Mouse (Mus musculus): ENCODE data around the gene Cnnm2. TPM values are rescaled to one million over a fixed set of nuclear protein-coding genes. Genes with fewer than 3 reads are reported as not detected.
A peak's percentile ranks its signal among the peaks of the same experiment; 100 is the strongest.

Cnnm2 gene
- polyA plus RNA-seq, 1 experiment from 2014 or later: 3.1 TPM

DNA sequence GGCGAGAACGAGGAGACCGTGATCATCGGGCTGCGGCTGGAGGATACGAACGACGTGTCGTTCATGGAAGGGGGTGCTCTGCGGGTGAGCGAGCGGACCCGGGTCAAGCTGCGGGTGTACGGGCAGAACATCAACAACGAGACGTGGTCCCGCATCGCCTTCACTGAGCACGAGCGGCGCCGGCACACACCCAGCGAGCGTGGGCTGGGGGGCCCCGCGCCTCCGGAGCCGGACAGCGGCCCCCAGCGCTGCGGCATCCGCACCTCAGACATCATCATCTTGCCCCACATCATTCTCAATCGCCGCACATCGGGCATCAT lies 535 bp downstream of the Cnnm2 start:
- peak overlapping the region; percentile 54 for H3K9ac ChIP-seq
- peak overlapping the region; percentile 94 for H3K4me3 ChIP-seq (replicated peaks)
- WGBS: under 1% methylated on average over 36 of the region's 36 CpGs
- no peaks in the 10 kb centered on the region for H3K9me3 ChIP-seq
- H3K4me1 ChIP-seq: peaks cover 13% of the 10 kb centered on the region
- no peak for ATAC-seq (ENCODE audit: insufficient read depth, low FRiP score, low read depth)
- peaks cover 17% of the 10 kb centered on the region for H3K27me3 ChIP-seq (replicated peaks)
- H3K4me2 ChIP-seq: peak overlapping the region; percentile 100
- H3K27ac ChIP-seq: peak overlapping the region; percentile 78
- H3K36me3 ChIP-seq: no peaks in the 10 kb centered on the region

DNA sequence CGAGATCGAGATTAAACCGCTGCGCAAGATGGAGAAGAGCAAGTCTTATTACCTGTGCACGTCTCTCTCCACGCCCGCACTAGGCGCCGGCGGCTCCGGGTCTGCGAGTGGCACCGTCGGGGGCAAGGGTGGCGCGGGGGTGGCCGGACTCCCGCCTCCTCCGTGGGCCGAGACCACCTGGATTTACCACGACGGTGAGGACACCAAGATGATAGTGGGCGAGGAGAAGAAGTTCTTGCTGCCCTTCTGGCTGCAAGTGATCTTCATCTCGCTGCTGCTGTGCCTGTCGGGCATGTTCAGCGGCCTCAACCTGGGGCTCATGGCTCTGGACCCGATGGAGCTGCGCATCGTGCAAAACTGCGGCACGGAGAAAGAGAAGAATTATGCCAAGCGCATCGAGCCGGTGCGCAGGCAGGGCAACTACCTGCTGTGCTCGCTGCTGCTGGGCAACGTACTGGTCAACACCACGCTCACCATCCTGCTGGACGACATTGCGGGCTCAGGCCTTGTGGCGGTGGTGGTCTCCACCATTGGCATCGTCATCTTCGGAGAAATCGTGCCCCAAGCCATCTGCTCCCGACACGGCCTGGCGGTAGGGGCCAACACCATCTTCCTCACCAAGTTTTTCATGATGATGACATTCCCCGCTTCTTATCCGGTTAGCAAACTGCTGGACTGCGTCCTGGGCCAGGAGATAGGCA lies 1.0 kb downstream of the Cnnm2 start:
- peaks cover 13% of the 10 kb centered on the region for H3K4me1 ChIP-seq
- H3K4me3 ChIP-seq (replicated peaks): peak overlapping the region; percentile 94
- H3K4me2 ChIP-seq: peak overlapping the region; percentile 100
- H3K36me3 ChIP-seq: no peaks in the 10 kb centered on the region
- peak overlapping the region; percentile 54 for H3K9ac ChIP-seq
- no peak for ATAC-seq (ENCODE audit: insufficient read depth, low FRiP score, low read depth)
- no peak overlapping the region for H3K27ac ChIP-seq
- H3K27me3 ChIP-seq (replicated peaks): peaks cover 17% of the 10 kb centered on the region
- no peaks in the 10 kb centered on the region for H3K9me3 ChIP-seq
- 2% methylated on average over 50 of the region's 50 CpGs for WGBS

DNA sequence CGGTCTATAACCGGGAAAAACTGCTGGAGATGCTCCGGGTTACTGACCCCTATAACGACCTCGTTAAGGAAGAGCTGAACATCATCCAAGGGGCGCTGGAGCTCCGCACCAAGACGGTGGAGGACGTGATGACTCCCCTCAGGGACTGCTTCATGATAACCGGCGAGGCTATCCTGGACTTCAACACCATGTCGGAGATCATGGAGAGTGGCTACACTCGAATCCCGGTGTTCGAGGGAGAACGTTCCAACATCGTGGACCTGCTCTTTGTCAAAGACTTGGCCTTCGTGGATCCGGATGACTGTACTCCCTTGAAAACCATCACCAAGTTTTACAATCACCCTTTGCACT lies 1.6 kb downstream of the Cnnm2 start:
- Histone ChIP-seq H3K4me1 (peaks cover 13% of the 10 kb centered on the region), H3K4me3 (replicated peaks) (peak overlapping the region; percentile 94), H3K36me3 (no peaks in the 10 kb centered on the region), H3K4me2 (peak overlapping the region; percentile 100), H3K27me3 (replicated peaks) (peaks cover 17% of the 10 kb centered on the region), H3K27ac (no peak overlapping the region), H3K9ac (no peak overlapping the region), H3K9me3 (no peaks in the 10 kb centered on the region)
- WGBS: 3% methylated on average over 19 of the region's 19 CpGs
- ATAC-seq (ENCODE audit: insufficient read depth, low FRiP score, low read depth): no peak

DNA sequence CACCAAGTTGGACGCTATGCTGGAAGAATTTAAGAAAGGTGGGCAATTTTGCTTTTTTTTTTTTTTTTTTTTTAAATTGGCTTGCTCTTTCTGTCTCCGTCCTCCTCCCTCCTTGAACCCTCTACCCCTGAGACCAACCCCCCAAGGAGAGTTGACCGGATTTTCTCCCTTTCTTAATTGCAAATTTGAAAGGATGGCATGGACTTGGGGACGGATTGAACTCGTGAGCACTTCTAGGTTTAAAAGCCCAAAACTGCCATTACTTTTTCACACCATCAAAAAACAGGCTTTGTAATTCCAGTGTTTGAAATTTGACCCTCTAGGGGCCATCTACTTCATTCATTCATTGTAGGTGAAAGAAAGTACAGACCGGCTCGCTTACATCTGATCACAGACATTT lies 2.0 kb downstream of the Cnnm2 start:
- H3K27ac ChIP-seq: no peak overlapping the region
- no peaks in the 10 kb centered on the region for H3K9me3 ChIP-seq
- no peaks in the 10 kb centered on the region for H3K36me3 ChIP-seq
- no peak for ATAC-seq (ENCODE audit: insufficient read depth, low FRiP score, low read depth)
- H3K27me3 ChIP-seq (replicated peaks): peaks cover 17% of the 10 kb centered on the region
- H3K4me3 ChIP-seq (replicated peaks): peak overlapping the region; percentile 94
- H3K4me2 ChIP-seq: peak overlapping the region; percentile 100
- 32% methylated on average over 7 of the region's 7 CpGs for WGBS
- no peak overlapping the region for H3K9ac ChIP-seq
- peaks cover 13% of the 10 kb centered on the region for H3K4me1 ChIP-seq

DNA sequence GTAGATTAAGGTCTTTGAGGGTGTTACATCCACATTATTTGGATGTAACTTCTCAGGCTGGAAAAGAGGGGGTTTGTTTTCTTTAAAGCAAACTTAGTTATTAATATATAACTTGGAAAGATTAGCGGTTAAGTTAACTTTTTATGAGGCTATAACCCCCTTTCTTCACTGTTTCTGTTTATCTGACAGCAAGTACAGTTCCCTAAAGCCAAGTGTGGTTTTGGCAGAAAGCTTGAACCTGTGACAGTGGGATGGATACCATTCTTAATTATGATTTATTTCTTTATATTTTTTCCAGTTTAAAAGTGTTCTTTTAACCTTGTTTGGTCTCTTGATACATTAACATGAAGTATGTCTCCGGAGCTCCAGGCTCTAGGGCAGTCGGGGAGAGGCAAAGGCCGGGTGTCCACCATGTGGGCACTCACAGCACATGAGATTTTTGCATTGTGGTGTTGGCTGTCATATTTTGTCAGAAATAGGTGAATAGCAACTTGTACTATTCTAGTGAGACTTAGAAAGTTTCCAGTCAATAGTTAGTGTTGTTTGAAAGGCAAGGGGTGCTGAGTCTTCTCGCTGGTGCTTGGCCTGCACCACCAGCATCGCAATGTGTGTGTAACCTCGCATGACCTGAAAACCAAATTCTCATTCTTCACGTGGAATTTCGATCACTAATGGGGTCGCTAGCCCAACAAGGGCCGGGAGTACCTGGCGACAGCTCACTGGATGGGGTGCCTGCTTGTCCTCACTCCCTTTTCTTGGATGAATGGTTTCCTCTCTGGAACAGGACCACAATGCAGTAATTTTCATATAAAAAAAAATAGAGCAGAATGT lies 2.8 kb downstream of the Cnnm2 start:
- Histone ChIP-seq H3K36me3 (no peaks in the 10 kb centered on the region), H3K27me3 (replicated peaks) (peaks cover 17% of the 10 kb centered on the region), H3K27ac (no peak overlapping the region), H3K4me2 (peak overlapping the region; percentile 13; the same call in 1 of the 2 replicates), H3K9ac (no peak overlapping the region), H3K4me1 (peaks cover 13% of the 10 kb centered on the region), H3K4me3 (replicated peaks) (no peak overlapping the region), H3K9me3 (no peaks in the 10 kb centered on the region)
- 68% methylated on average over 12 of the region's 12 CpGs for WGBS
- ATAC-seq (ENCODE audit: insufficient read depth, low FRiP score, low read depth): no peak

DNA sequence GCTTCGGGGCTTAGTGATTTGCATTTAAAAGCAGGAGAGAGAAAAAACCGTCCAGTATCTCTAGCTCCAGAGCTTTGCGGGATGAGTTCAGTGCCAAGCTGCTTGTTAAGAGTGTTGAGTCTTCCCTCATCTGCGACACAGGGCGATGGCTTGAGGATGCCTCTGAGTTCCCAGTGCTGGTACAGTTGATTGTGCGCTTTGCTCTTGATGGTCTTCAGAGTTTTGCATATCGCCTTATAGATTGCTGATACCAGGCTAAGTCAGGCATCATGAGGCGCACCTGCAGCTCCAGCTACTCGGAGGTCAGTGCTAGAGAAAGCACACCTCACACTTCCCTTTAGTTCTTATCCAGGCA lies 3.3 kb downstream of the Cnnm2 start:
- WGBS: 80% methylated on average over 9 of the region's 9 CpGs
- Histone ChIP-seq H3K36me3 (no peaks in the 10 kb centered on the region), H3K4me1 (peaks cover 13% of the 10 kb centered on the region), H3K27me3 (replicated peaks) (peaks cover 17% of the 10 kb centered on the region), H3K4me2 (0 out of 2 replicates have a peak overlapping the region, but pooled peaks have one; percentile 13), H3K27ac (no peak overlapping the region), H3K9me3 (no peaks in the 10 kb centered on the region), H3K4me3 (replicated peaks) (no peak overlapping the region), H3K9ac (no peak overlapping the region)
- no peak for ATAC-seq (ENCODE audit: insufficient read depth, low FRiP score, low read depth)

DNA sequence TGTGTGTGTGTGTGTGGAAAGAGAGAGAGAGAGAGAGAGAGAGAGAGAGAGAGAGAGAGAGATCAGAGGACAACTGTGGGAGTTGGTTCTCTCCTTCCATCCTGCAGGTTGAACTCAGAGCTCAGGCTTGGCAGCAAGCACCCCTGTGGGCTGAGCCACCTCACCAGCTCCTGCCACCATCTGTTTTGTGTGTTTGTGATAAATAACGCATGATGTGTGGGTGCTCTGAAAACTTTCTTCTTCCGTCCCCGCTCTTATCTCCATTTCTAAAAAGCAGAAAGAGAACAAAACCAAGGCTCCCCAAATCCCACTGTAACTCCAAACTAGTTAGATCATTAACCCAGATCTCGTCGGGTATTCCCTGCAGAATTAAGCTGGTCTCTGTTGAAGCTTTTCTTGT lies 4.7 kb downstream of the Cnnm2 start:
- Histone ChIP-seq H3K9ac (no peak overlapping the region), H3K9me3 (no peaks in the 10 kb centered on the region), H3K4me3 (replicated peaks) (no peak overlapping the region), H3K4me1 (peaks cover 13% of the 10 kb centered on the region), H3K4me2 (no peak overlapping the region), H3K27me3 (replicated peaks) (peaks cover 17% of the 10 kb centered on the region), H3K36me3 (no peaks in the 10 kb centered on the region), H3K27ac (no peak overlapping the region)
- no peak for ATAC-seq (ENCODE audit: insufficient read depth, low FRiP score, low read depth)
- 60% methylated on average over 5 of the region's 5 CpGs for WGBS

DNA sequence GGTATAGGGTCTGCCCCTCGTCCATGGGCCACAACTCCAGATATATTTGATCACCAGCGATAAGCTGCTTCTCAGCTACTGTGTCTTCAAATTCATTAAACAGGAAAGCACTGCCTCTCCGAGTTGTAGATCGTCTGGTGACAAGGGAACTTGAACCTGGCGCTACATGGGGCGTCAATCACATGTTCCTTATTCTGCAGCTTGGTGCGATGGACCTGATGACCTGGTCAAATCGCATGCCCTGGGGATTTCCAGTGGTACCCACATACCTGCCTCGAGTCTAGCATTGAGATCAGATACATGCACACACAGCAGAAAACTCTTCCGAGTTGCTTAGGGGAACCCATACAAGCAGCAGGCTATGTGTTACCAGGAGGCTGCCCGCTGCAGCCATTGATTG lies 8.4 kb downstream of the Cnnm2 start:
- Histone ChIP-seq H3K27ac (no peak overlapping the region), H3K4me2 (no peak overlapping the region), H3K4me3 (replicated peaks) (no peak overlapping the region), H3K36me3 (no peaks in the 10 kb centered on the region), H3K9me3 (no peaks in the 10 kb centered on the region), H3K9ac (no peak overlapping the region), H3K4me1 (no peaks in the 10 kb centered on the region), H3K27me3 (replicated peaks) (0 out of 2 replicates have a peak, but pooled peaks cover 2% of the 10 kb centered on the region)
- ATAC-seq (ENCODE audit: insufficient read depth, low FRiP score, low read depth): no peak
- 87% methylated on average over 11 of the region's 11 CpGs for WGBS

DNA sequence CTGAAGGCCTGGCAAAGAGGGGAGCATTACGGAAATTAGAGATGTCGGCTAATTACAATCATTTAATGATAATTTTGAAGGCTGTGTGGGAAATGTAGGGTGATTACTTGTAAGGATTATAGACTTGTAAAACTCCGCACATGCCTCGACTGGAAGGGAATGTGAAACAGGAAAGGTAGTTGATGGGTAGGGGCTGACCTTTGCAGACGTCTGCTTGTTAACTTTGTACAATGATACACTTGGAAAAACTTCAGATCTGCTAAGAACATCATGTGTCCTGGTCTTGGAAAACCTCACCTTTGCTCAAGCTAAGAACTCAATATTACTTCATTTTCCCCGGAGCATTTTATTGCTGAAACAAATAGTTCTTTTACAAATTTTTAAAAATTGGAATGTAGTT lies 10.4 kb downstream of the Cnnm2 start:
- no peak overlapping the region for H3K27ac ChIP-seq
- no peak for ATAC-seq (ENCODE audit: insufficient read depth, low FRiP score, low read depth)
- 80% methylated on average over 6 of the region's 6 CpGs for WGBS

DNA sequence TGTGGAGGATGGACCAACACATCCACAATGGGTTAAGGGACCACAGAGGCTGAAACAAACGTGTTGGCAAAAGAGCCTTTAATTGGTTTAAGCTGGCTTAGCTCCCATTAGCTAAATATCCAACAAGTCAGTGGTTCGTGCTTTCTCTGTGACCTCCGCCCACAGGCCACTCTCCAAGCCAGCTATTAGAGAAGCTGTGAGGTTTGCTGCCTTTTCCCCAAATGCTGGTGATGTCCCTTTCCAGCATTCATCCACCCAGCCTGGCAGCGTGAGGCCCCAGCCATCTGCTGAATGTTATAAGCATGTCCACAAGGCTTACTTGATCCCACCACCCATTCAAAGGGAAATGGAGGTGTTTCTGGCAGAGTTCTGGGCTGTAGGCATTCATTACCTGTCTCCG lies 15.0 kb downstream of the Cnnm2 start:
- no peak overlapping the region for H3K9ac ChIP-seq
- no peak overlapping the region for H3K4me3 ChIP-seq (replicated peaks)
- H3K4me1 ChIP-seq: no peaks in the 10 kb centered on the region
- no peaks in the 10 kb centered on the region for H3K27me3 ChIP-seq (replicated peaks)
- H3K9me3 ChIP-seq: no peaks in the 10 kb centered on the region
- H3K36me3 ChIP-seq: no peaks in the 10 kb centered on the region
- 66% methylated on average over 5 of the region's 5 CpGs for WGBS
- ATAC-seq (ENCODE audit: insufficient read depth, low FRiP score, low read depth): no peak
- no peak overlapping the region for H3K27ac ChIP-seq
- H3K4me2 ChIP-seq: no peak overlapping the region

More for the DNA sequence above, 10.4 kb downstream of the Cnnm2 start:
- Histone ChIP-seq H3K27me3 (replicated peaks) (no peaks in the 10 kb centered on the region), H3K36me3 (no peaks in the 10 kb centered on the region), H3K9ac (no peak overlapping the region), H3K4me3 (replicated peaks) (no peak overlapping the region), H3K4me1 (no peaks in the 10 kb centered on the region), H3K9me3 (no peaks in the 10 kb centered on the region), H3K4me2 (no peak overlapping the region)

DNA sequence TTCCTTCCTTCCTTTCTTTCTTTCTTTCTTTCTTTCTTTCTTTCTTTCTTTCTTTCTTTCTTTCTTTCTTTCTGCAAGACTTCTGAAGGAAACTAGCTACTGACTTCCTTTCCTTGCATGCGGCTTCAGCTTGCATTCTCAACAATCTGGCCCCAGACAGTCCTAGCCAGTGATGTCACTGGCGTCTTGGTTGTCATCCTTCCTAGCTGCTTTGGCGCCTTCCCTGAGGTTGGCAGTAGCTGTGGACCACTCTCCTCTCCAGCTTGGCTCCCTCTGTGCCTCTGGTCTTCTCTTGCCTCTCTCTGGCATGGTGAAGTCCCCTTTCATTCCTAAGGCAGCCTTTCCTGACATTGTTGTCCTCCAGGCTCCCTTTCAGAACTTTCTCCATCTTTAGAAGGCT lies 15.5 kb downstream of the Cnnm2 start:
- Histone ChIP-seq H3K9ac (no peak overlapping the region), H3K4me3 (replicated peaks) (no peak overlapping the region), H3K4me2 (no peak overlapping the region), H3K27ac (no peak overlapping the region), H3K27me3 (replicated peaks) (no peaks in the 10 kb centered on the region), H3K4me1 (no peaks in the 10 kb centered on the region), H3K9me3 (no peaks in the 10 kb centered on the region), H3K36me3 (no peaks in the 10 kb centered on the region)
- no peak for ATAC-seq (ENCODE audit: insufficient read depth, low FRiP score, low read depth)
- 78% methylated on average over 3 of the region's 3 CpGs for WGBS

DNA sequence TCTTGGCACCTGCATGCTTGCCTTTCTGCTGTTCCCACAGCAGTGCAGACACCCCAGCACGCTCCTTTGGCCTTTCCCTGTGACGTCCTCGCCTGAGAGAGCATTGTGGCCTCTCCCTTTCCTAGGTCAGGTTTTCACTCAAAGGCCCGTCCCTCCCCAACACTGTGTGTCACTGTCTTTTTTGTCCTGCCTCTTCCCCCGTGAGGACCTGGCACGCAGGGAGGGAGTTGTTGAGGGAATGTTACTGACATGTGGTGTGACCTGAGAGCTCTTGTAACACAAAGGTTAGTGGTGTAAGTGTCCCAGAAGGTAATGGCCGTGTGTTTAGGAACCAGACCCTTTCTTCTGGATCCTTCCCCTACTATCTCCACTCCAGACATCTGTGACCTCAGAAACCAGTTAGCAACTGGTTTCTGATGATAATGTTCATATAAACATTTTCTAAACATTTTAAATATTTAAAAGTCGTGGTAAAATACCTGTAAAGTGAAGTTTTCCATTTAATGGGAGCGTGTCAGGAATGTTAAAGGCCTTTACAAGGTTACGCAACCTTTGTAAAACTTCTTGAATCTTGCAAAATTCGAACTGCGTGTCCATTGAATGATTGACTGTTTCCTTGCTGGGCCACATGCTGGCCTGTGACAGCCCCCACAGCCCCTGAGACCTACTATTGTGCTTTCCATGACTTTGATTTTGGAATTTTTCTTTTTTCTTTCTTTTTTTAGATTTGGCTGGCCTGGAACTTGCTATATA lies 16.7 kb downstream of the Cnnm2 start:
- Histone ChIP-seq H3K27ac (no peak overlapping the region), H3K4me1 (no peaks in the 10 kb centered on the region), H3K4me3 (replicated peaks) (no peak overlapping the region), H3K27me3 (replicated peaks) (no peaks in the 10 kb centered on the region), H3K36me3 (no peaks in the 10 kb centered on the region), H3K4me2 (no peak overlapping the region), H3K9me3 (no peaks in the 10 kb centered on the region), H3K9ac (no peak overlapping the region)
- no peak for ATAC-seq (ENCODE audit: insufficient read depth, low FRiP score, low read depth)
- 73% methylated on average over 12 of the region's 12 CpGs for WGBS

Data from stomach, embryonic 15.5 days (tissue).